Mouse (Mus musculus) mesoderm, embryonic 11.5 days (tissue): ENCODE measurements at regions not wholly inside any gene's neighbourhood (a gene's known extent, or its start where the extent isn't known, plus 50 kb on each side); places are given as distances from the start of the nearest gene placed in this dataset.

Source experiments
- DNase-seq: peaks from one replicate; pipeline ENCODE4 v3.0.0-alpha.2; 2012; ENCODE audit warnings: low read depth, low spot score

- DNase-seq: no peak
Observed at GRCm38 (mm10) chr17:53250570-53251265, 212.4 kb downstream of the Efhb start.

GRCm38 (mm10) chr17:53248501-53248900 is 214.6 kb downstream of the Efhb start:
- peak; percentile 6 for DNase-seq

- DNase-seq: no peak
Observed at GRCm38 (mm10) chr17:53247593-53248236, 215.4 kb downstream of the Efhb start.

- DNase-seq: no peak
Observed at GRCm38 (mm10) chr17:53210416-53210772, 252.7 kb downstream of the Efhb start.

- peak; percentile 34 for DNase-seq
Observed at GRCm38 (mm10) chr17:53209720-53210415, 253.3 kb downstream of the Efhb start.
